In the genomic region with DNA sequence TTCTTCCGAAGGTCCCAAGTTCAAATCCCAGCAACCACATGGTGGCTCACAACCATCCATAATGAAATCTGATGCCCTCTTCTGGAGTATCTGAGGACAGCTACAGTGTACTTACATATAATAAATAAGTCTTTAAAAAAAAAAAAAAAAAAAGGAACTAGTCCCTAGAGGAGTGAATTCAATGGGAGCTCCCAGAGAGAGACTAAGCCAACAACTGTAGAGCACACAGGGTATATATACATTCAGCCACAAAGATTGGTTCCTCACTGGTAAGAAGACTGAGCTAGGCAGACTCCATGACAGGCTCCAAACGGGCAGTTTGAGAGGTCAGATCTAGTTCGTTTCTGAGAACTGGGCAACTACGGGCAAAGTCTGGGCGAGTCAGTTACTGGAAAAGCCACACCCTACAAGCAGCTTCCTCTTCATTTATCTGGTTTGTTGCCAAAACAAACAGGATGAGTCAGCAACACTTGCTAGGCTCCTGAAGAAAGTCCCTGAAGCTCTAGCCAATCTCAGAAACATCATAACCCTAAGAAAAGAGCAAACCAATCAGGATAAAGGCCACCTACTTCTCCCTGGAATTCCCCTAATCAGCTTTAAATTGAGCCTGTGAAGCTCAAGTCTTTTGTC, we compare ENCODE assay signal across 8 mouse cellular contexts. TPM values are rescaled to one million over a fixed set of nuclear protein-coding genes. Genes with fewer than 3 reads are reported as not detected.
DNase-seq lines count a peak whose midpoint lies in the region; ATAC-seq lines count a peak whose summit lies in the region.

No protein-coding gene starts in this region.

- H3K27me3 ChIP-seq in intestine, embryonic 15.5 days (replicated peaks): no peaks in the 10 kb centered on the region
- H3K27me3 ChIP-seq in megakaryocyte, embryonic 14.5 days (replicated peaks): no peaks in the 10 kb centered on the region

- no peak overlapping the region for H3K4me3 ChIP-seq in intestine, embryonic 15.5 days (replicated peaks)
- H3K4me3 ChIP-seq in megakaryocyte, embryonic 14.5 days (replicated peaks): peak overlapping the region; percentile 80

- peak; percentile 24 for ATAC-seq in intestine, embryonic 15.5 days

- H3K27ac ChIP-seq in intestine, embryonic 15.5 days: no peak overlapping the region

- H3K4me1 ChIP-seq in intestine, embryonic 15.5 days (replicated peaks): 0 out of 2 replicates have a peak, but pooled peaks cover 2% of the 10 kb centered on the region
- peaks cover 52% of the 10 kb centered on the region for H3K4me1 ChIP-seq in megakaryocyte, embryonic 14.5 days

- H3K4me2 ChIP-seq in intestine, embryonic 15.5 days (replicated peaks): no peak overlapping the region

- H3K9me3 ChIP-seq in intestine, embryonic 15.5 days: no peaks in the 10 kb centered on the region
- peaks cover 8% of the 10 kb centered on the region; the same call in 1 of the 2 replicates for H3K9me3 ChIP-seq in megakaryocyte, embryonic 14.5 days

- WGBS in intestine, embryonic 15.5 days: 65% methylated on average over 5 of the region's 5 CpGs

- no peak overlapping the region for H3K9ac ChIP-seq in intestine, embryonic 15.5 days

- no peaks in the 10 kb centered on the region for H3K36me3 ChIP-seq in intestine, embryonic 15.5 days
- H3K36me3 ChIP-seq in megakaryocyte, embryonic 14.5 days (replicated peaks; ENCODE audit: low read length): peaks cover 8% of the 10 kb centered on the region

- peak; percentile 73 to 88 for DNase-seq in kidney, adult 8-10 months
- no peak for DNase-seq in kidney, postnatal 10 days
- peak; percentile 96 for DNase-seq in c-Kit-negative CD71-positive TER-119-positive erythroid progenitor cells, embryonic 14.5 days (ENCODE audit: low read depth, low spot score)
- DNase-seq in cerebellum, postnatal 36 days: no peak
- no peak for DNase-seq in cerebellum, postnatal 25 days
- no peak for DNase-seq in gastrocnemius, postnatal 25 days

RNA-seq across cellular contexts. Expression of a gene that starts 4.9 kb away (rescaled TPM):
- polyA plus RNA-seq in intestine, embryonic 15.5 days (2015; fragmentation: Nextera tagmentation; extraction: Ambion mirVana): 23.3 and 25.5 TPM in 2 replicates
- 1.6 TPM in 1 of 2 replicates, not detected in the other for polyA plus RNA-seq in megakaryocyte, embryonic 14.5 days (2012; ENCODE audit: insufficient read depth, low replicate concordance)
- total RNA-seq in gastrocnemius, postnatal 25 days (2021): 10 to 100 TPM; 11.4 to 11.6 TPM

RNA-seq across cellular contexts. Expression of a gene that starts 53.7 kb away (rescaled TPM):
- 17.0 and 17.6 TPM in 2 replicates for polyA plus RNA-seq in intestine, embryonic 15.5 days (2015; fragmentation: Nextera tagmentation; extraction: Ambion mirVana)
- polyA plus RNA-seq in megakaryocyte, embryonic 14.5 days (2012; ENCODE audit: insufficient read depth, low replicate concordance): 0.64 TPM in 1 of 2 replicates, not detected in the other
- 10 to 100 TPM in 1 of 2 experiments, 1 to 10 TPM in 1; 7.7 to 11.1 TPM for total RNA-seq in gastrocnemius, postnatal 25 days (2021)

Comparison
In these comparisons a context has a peak if more than half of its experiments do, and no peak if none do; other contexts are left out.
1. DNase-seq: peak in kidney, adult 8-10 months (2 of 2) and c-Kit-negative CD71-positive TER-119-positive erythroid progenitor cells, embryonic 14.5 days (single experiment); none in kidney, postnatal 10 days (single experiment), cerebellum, postnatal 36 days (0 of 2), cerebellum, postnatal 25 days (0 of 2) and gastrocnemius, postnatal 25 days (single experiment).
2. RNA of a gene that starts 53.7 kb away (polyA plus RNA-seq): 17.0 to 17.6 TPM in intestine, embryonic 15.5 days; 0.64 TPM in megakaryocyte, embryonic 14.5 days; every median in the first group is over 10 times any median in the second.